ENCODE assay signal across 33 mouse cellular contexts in the genomic region with DNA sequence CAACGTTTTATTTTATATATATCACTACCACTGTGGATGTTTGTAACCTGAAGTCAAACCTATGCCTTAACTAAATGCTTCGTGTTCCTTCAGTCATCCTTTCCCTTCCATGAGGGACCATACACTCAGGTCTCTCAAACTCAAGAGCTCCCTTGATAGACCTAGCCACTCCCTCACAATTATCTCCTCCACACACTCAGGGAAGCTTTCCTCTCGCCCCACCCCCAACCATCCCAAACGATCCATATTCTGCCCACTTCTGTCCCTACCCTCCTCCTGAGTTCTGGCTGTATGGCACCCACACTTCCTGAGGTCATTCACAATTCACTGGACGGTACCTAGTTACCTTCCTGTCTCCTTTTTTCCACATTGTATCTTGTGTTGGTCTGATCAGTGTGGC. TPM values are rescaled to one million over a fixed set of nuclear protein-coding genes. Genes with fewer than 3 reads are reported as not detected.
"Had no signal": no experiment of that assay in that cellular context is flagged by ENCODE, and none has a peak within 500 bp of the region (broad histone marks: within the 10 kb centered on the region; RNA-seq: fewer than 3 reads in every experiment).

No protein-coding gene starts in this region.

- H3K9ac ChIP-seq: heart, embryonic 13.5 days; heart, embryonic 15.5 days; hindbrain, embryonic 13.5 days; hindbrain, embryonic 15.5 days; limb, embryonic 12.5 days had no signal

- H3K4me3 ChIP-seq: heart, adult 2 months; heart, embryonic 13.5 days; heart, embryonic 15.5 days; hindbrain, embryonic 13.5 days; hindbrain, embryonic 15.5 days; layer of hippocampus, adult 2 months; left cerebral cortex, adult 2 months; limb, embryonic 10.5 days; limb, embryonic 12.5 days had no signal

- H3K36me3 ChIP-seq: heart, embryonic 13.5 days; heart, embryonic 15.5 days; hindbrain, embryonic 13.5 days; hindbrain, embryonic 15.5 days; limb, embryonic 10.5 days; limb, embryonic 12.5 days had no signal

- ATAC-seq: hindbrain, postnatal 0 days; intestine, embryonic 16.5 days had no signal

- H3K4me2 ChIP-seq: heart, embryonic 11.5 days; heart, embryonic 13.5 days; heart, embryonic 15.5 days; hindbrain, embryonic 13.5 days; hindbrain, embryonic 15.5 days; limb, embryonic 12.5 days had no signal

- H3K9me3 ChIP-seq: heart, embryonic 13.5 days; heart, embryonic 15.5 days; hindbrain, embryonic 13.5 days; hindbrain, embryonic 15.5 days; limb, embryonic 10.5 days; limb, embryonic 12.5 days had no signal

- DNase-seq: gastrocnemius, postnatal 14 days; gastrocnemius, postnatal 36 days; heart, adult 11 months; heart, adult 2 months; heart, postnatal 14 days; heart, postnatal 36 days; kidney, adult 11 months; kidney, adult 8-10 months; kidney, postnatal 10 days; kidney, postnatal 25 days; kidney, postnatal 4 days had no signal

- H3K4me1 ChIP-seq: heart, embryonic 13.5 days; heart, embryonic 15.5 days; hindbrain, embryonic 13.5 days; hindbrain, embryonic 15.5 days; limb, embryonic 12.5 days had no signal

- H3K27me3 ChIP-seq: heart, embryonic 13.5 days; heart, embryonic 15.5 days; hindbrain, embryonic 13.5 days; hindbrain, embryonic 15.5 days; limb, embryonic 12.5 days had no signal

- H3K27ac ChIP-seq: heart, adult 2 months; heart, embryonic 13.5 days; heart, embryonic 15.5 days; hindbrain, embryonic 13.5 days; hindbrain, embryonic 15.5 days; hindbrain, postnatal 0 days; layer of hippocampus, adult 2 months; left cerebral cortex, adult 2 months; limb, embryonic 10.5 days; limb, embryonic 12.5 days had no signal

RNA-seq across cellular contexts. Expression of gene Zg16, which starts 11.4 kb away (rescaled TPM):
- total RNA-seq: gastrocnemius, adult 18-20 months; gastrocnemius, adult 8-10 months; gastrocnemius, postnatal 14 days; gastrocnemius, postnatal 36 days; heart, adult 2 months; heart, postnatal 14 days; heart, postnatal 36 days; hindbrain, postnatal 0 days; layer of hippocampus, adult 2 months; layer of hippocampus, postnatal 10 days; layer of hippocampus, postnatal 25 days; left cerebral cortex, adult 2 months; left cerebral cortex, postnatal 14 days; left cerebral cortex, postnatal 36 days had no signal
- polyA plus RNA-seq: heart, adult 2 months; heart, embryonic 11.5 days; heart, embryonic 13.5 days; heart, embryonic 15.5 days; heart, postnatal 0 days; hindbrain, embryonic 11.5 days; hindbrain, embryonic 13.5 days; hindbrain, embryonic 15.5 days; hindbrain, postnatal 0 days; kidney, embryonic 14.5 days; kidney, embryonic 16.5 days; limb, embryonic 10.5 days; limb, embryonic 12.5 days; limb, embryonic 14.5 days had no signal

RNA-seq across cellular contexts. Expression of gene Qprt, which starts 23.5 kb away (rescaled TPM):
- total RNA-seq: heart, adult 2 months; heart, postnatal 14 days; heart, postnatal 36 days; layer of hippocampus, adult 2 months had no signal

RNA-seq across cellular contexts. Expression of gene Spn, which starts 39.1 kb away (rescaled TPM):
- polyA plus RNA-seq: limb, embryonic 12.5 days had no signal
